Mouse (Mus musculus) myocyte (in vitro differentiated cells): ENCODE measurements around the gene Iqgap2.

Source experiments
- CEBPB ChIP-seq: IDR thresholded peaks from 2 replicates; pipeline ENCODE4 v1.6.1; 2011; ENCODE audit warnings: mild to moderate bottlenecking, moderate library complexity; ENCODE audit not compliant: poor library complexity, insufficient read depth, severe bottlenecking
- E2F4 ChIP-seq: IDR thresholded peaks from one replicate; pipeline ENCODE4 v1.6.1; 2011; ENCODE audit warnings: mild to moderate bottlenecking, control low read depth, moderate library complexity; ENCODE audit not compliant: insufficient read depth
- MAX ChIP-seq: IDR thresholded peaks from one replicate; pipeline ENCODE4 v1.6.1; 2011; ENCODE audit warnings: low read depth, mild to moderate bottlenecking, control low read depth
- POLR2A ChIP-seq: IDR thresholded peaks from one replicate; pipeline ENCODE4 v1.6.1; 2011; ENCODE audit warnings: low read depth, mild to moderate bottlenecking, control low read depth, moderate library complexity; ENCODE audit not compliant: insufficient read length
- POLR2AphosphoS2 ChIP-seq: IDR thresholded peaks from one replicate; pipeline ENCODE4 v1.6.1; 2011; ENCODE audit warnings: low read depth, control low read depth; ENCODE audit not compliant: insufficient read length
- TCF12 ChIP-seq: IDR thresholded peaks from one replicate; pipeline ENCODE4 v1.6.1; 2011; ENCODE audit warnings: mild to moderate bottlenecking, control low read depth; ENCODE audit not compliant: poor library complexity, insufficient read depth, severe bottlenecking
- TCF3 ChIP-seq: IDR thresholded peaks from one replicate; pipeline ENCODE4 v1.6.1; 2011; ENCODE audit warnings: low read depth, control low read depth; ENCODE audit not compliant: insufficient read length

DNA sequence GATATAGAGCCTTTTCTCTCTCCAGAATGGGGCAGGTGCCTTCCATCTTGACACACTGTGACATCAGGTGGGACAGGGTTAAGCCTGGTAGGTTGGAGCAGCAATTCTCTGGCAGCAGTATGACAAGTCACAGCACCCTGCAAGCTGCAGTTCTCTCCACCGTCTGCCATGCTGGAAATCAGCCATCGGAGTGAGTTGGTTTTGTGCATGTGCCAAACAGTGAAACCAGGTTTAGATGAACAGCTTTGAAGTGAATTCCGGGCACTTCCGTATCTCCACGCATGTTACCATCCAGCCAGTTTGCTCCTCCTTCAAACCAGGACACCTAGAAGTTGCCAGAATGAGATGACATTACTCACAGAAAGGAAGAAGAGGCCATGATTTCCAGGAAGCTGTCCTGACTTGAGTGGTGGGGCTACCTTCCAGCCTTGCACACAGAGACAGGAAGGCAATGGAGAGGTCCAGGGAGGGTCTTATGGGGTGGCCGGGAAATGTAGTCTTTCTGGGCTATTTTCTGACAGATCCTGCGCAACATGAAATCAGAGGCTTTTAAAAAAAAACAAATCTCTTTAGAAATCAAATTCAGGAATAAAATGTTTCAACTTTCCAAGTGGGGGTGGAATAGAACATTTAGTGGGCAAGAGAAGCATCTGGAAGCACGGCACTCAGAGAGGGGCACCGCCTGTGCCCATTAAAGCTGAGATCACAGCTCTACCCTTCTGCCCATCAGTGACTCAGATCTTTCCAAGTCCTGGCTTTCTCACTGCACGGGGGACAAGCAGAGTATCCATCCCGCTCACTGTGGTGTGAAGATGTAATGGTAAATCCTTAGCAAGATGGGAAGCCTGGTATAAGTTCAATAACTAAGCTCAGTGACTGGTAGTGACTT lies 20.7 kb upstream of the Iqgap2 start:
- no peak for TF ChIP-seq TCF12
- no peak for TF ChIP-seq TCF3
- TF ChIP-seq POLR2AphosphoS2: no peak
- TF ChIP-seq POLR2A: no peak
- TF ChIP-seq CEBPB: no peak
- TF ChIP-seq MAX: no peak
- TF ChIP-seq E2F4: no peak
